Mouse (Mus musculus) olfactory bulb, adult 2 months (tissue): Measurements from ENCODE around the gene Insl5.

Source experiments
- CTCF ChIP-seq: fragments of 200-500 bp; IDR thresholded peaks from 2 replicates; pipeline ENCODE4 v1.5.1; 2012; ENCODE audit warnings: low read depth, mild to moderate bottlenecking, low read length, moderate library complexity; ENCODE audit not compliant: insufficient read depth
- POLR2A ChIP-seq: fragments of 200-500 bp; IDR thresholded peaks from 2 replicates; pipeline ENCODE4 v1.6.1; 2012; ENCODE audit warnings: mild to moderate bottlenecking, low read depth, low read length, moderate library complexity; ENCODE audit not compliant: insufficient read depth

- TF ChIP-seq CTCF (no peak), POLR2A (no peak)
These were observed 37.8 kb upstream of the Insl5 start for GRCm38 (mm10) chr4:103064421-103064820.
